Mouse (Mus musculus) thymus, postnatal 25 days (tissue): Measurements from ENCODE around the gene Snf8.
A peak's percentile ranks its signal among the peaks of the same experiment; 100 is the strongest.

ENCODE experiments used
- DNase-seq: peaks from one replicate; pipeline ENCODE4 v3.0.0; 2022

The Snf8 gene

DNA sequence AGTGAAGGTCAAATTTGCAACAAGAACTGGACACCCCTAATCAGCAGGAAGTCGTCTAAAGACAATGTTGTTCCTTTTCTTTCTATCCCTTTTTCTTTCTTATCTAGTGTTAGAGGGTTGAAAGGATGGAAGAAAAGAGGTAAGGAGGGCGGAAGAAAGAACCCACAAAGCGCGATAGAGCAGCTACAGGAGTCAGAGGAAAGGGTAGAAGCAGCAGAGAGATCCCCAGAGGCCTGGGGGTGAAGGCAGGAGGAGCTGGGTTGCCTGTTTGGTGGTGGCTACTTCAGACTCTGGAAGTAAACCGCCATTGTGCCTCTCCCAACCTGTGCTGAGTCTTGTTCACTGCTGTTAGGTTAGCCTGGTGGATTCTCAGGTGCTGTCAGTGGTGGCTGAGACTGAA lies 6.6 kb upstream of the Snf8 start:
- DNase-seq = no peak

DNA sequence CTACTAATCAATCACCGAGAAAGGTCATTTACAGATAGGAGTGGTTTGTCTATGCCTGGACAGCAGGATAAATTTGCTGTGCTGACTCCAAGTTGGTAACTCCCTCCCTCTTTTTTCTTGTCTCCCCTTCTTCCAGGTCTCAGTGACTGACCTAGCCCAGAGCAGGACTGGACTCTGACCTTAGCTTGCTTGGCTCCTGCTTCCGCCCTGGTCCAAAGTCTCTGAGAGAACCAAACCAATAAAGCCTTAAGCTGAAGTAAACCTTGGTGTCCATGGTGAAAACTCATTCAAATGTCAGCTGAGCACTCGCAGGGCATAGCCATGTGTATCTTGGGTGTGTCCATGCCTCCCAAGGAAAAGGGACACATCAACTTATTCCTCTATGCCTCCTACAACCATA lies 4.1 kb upstream of the Snf8 start:
- no peak for DNase-seq

GRCm38 (mm10) chr11:96031701-96032100 lies 3.0 kb upstream of the Snf8 start:
- DNase-seq = no peak

DNA sequence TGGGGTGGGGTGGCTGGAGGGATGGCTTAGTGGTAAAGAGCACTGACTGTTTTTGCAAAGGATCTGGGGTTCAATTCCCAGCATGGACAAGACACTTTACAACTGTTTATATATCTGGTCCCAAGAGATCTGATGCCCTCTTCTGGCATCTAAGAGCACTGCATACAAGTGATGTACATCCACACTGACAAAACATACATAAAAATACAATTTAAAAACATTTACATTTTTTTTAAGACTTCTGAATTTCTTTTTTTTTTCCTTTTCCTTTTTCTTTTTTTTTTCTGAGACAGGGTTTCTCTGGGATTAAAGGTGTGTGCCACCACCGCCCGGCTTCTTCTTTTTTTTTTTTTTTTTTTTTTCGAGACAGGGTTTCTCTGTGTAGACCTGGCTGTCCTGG lies 1.4 kb upstream of the Snf8 start:
- no peak for DNase-seq

GRCm38 (mm10) chr11:96034116-96034515 lies 569 bp upstream of the Snf8 start:
- DNase-seq = no peak

DNA sequence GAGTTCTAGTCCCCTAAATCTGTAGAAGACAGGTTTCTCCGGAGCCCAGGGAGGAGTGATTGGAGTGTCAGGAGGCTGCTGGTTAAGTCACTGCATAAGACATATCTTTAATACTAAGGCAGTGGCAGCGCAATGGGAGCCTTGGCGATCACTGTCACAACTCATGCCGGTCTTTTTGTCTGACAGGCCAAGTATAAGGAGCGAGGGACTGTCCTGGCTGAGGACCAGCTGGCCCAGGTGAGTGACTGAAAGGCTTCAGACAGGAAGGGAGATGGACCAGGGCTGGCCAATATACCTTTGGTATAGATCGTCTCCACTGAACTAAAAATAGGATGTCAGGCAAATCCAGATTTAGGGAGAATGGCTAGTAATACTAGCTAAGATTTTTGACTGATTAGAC lies 448 bp downstream of the Snf8 start:
- DNase-seq = no peak

DNA sequence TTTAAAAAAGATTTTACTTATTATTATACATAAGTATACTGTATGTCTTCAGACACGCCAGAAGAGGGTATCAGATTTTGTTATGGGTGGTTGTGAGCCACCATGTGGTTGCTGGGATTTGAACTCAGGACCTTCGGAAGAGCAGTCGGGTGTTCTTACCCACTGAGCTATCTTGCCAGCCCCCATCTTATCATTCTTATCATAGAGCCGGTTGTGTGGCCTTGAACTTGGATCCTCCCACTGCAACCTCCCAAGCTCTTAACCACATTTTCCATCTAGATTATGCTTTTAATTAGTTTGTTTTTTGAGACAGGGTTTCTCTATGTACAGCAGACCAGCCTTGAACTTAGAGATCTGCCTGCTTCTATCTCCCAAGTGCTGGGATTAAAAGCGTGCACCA lies 2.8 kb downstream of the Snf8 start:
- DNase-seq = no peak

DNA sequence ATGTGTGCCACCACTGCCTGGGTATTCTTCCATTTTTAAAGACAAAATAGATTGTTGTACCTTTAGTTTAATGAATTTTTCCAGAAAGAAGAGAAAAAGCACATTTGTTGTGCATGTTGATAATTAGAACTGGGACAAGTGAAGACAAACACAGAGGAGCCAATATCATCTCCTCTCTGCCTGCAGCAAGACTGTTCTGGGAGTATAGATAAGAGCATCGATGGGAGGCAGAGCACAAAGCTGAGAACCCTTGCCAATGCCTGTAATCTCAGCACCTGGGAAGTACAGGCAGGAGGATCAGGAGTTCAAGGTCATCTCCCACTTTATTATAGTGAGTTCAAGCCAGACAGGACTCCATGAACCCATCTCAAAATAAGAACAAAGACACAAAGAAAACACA lies 3.9 kb downstream of the Snf8 start:
- DNase-seq = no peak

DNA sequence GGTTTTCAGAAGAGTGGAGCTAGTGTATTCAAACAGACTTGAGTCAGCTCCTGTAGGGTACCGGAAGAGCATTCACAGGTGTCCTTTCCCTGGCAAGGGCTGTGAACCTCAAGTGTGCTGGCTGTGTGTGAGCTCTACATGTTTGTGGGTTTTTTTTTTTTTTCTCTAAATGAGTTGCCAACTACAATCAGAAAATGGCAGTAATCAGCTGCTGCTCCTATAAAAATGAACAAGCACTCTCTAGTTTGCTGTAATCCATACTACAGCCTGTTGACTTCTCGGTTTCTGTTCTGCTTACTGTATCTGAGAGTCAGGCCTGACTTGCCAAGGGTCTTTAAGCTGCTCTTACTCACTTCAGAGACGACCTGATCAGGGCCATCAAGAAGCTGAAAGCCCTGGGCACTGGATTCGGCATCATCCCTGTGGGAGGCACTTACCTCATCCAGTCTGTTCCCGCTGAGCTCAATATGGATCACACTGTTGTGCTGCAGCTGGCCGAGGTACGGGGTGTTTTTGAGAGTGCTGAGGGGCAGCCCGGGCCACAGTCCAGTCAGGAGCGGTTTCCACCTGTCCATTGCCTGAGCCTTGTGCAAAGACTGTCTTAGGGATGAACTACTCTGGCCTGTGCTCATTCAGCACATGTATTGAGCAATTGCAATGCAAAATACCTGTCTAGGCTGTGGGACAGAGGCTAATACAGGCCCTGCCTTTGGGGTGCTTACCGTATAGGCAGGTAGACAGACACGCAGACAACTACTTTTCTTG lies 10.3 kb downstream of the Snf8 start:
- DNase-seq = no peak

DNA sequence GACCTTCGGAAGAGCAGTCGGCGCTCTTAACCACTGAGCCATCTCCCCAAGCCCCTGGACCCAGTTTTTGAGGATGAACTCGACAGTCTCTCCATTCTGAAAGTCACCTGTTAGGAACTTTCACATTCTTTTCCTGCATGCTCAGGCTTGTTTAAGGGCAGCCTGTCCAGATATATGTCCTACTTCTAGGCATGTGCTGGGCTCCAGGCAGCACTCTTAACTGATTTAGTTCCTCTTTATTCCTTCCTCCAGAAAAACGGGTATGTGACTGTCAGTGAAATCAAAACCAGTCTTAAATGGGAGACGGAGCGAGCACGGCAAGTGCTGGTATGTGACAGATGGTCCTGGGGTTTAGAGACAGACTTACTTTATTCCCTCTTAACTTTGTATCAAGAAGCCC lies 11.3 kb downstream of the Snf8 start:
- DNase-seq = no peak

GRCm38 (mm10) chr11:96046793-96047192 lies 12.1 kb downstream of the Snf8 start:
- no peak for DNase-seq

DNA sequence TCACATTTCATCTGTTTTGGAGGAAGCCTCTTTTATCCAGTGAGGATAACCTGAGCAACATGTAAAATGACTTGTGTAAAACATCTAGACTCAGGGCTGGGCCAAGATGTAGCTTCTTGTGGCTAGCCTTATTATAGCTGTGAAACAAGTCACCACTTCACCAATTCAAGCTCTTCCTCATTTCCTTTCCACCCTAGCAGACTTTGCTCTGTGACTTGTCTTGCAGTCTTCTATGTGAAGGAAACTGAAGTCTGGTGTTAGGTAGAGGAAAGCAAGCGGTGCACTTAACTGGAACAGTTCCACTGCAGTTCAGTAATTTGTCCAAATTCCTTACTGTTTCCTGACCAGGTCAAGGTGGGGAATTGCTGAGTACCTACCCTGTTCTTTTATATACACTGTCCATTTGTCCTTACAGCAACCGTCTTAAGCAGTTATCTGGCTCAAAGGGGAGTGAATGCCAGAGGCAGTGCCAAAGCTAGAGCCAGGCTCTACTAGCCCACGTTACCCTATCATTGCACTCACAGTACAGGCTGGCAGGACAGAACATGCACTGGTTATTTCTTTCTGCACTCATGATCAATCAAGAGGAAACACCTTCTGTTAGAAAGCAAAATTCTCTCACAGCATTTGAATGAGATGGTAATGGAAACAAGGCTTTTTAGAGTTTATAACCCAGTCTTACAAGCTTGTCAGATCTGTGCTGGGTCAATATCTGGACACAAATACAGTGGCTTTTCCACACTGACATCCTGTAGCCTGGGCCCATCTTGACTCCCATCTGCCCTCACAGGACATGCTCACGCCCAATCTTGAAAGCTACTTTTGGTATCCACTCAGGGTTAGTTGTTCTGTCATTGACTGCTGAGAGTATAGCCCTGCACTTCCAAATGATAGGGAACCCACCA lies 13.0 kb downstream of the Snf8 start:
- DNase-seq = no peak

DNA sequence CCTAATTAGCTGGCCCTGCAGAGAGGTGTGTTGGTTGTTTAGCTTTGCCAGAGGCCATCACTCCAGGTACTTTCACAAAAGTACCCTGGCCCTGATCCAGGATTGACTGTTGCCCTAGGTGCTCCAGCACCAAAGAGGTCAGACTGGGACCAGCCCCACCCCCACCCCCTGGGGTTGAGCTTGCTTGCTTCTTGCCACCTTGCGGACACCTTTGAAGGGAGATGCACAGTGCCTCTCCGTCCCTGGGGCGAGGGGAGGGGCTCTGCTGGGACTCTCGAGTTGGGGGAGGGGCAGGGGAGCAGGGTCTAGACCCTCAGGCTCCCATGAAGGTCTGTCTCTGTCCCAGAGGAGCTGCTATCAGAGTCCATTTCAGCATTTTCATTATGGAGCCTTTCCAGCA lies 15.3 kb downstream of the Snf8 start:
- DNase-seq = no peak

DNA sequence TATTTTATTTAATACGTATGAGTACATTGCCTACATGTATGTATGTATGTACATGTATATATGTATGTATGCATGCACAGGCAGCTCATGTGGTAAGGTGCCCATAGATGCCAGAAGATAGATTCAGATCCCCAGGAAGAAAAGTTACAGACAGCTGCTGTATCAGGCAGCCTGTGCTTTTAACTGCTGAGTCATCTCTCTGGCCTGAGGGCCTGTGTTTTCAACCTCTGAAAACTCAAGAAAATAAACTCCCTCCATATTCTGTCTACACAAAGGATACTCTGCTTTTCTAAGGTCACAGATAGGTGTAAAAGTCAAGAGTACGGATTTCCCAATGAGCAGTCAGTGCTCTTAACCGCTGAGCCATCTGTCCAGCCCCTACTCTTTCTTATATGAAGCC lies 16.2 kb downstream of the Snf8 start:
- no peak for DNase-seq

DNA sequence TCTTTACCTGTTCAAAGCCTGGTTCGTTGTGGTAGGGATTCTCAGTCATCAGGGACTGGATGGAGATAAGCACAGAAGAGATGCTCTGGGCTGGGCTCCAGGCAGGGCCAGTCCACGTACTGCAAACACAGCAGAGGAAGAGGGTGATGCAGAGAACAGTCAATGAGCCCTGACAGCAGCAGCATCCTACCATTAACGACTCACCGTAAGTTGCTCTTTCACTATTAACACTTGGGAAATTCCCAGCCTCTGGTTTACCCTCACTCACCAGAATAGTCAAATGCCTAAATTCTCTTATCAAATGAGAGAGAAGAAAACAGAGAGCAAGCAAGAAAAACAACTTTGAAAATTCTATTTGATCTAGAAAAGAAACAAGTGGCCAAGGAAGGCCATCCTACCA lies 23.6 kb downstream of the Snf8 start:
- DNase-seq = no peak

DNA sequence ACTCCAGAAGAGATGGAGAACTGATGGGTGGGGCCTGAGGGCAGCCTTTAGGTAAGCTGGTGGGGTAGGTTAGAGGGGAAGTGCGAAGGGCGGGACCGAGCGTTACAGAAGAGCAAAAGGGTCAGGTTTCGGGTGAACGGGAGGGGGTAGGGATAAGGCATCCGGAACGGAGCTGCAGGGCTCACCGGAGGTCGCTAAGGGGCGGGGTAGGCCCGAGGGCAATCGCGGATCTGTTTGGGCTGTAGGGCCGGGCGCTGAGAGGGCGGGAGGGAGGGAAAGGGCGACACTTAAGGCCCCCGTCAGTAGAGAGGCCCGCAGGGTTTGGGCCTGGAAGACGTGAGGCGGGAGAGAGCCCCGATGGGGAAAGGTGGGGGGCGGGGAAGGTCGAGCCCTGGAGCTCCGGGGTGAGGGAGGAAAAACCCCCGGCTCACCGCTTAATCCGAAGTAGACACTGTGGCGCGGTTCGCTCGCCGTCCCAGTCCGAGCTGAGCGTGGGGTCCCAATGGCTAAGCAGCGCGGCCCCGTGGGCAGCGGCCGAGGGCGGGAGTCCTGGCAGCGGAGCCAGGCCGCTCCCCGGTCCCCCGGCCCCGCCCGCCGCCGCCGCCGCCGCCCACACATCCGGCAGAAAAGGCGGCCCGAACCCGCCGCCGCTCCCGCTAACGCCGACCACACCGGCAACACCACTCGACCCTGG lies 30.0 kb downstream of the Snf8 start:
- DNase-seq = peak; percentile 64

DNA sequence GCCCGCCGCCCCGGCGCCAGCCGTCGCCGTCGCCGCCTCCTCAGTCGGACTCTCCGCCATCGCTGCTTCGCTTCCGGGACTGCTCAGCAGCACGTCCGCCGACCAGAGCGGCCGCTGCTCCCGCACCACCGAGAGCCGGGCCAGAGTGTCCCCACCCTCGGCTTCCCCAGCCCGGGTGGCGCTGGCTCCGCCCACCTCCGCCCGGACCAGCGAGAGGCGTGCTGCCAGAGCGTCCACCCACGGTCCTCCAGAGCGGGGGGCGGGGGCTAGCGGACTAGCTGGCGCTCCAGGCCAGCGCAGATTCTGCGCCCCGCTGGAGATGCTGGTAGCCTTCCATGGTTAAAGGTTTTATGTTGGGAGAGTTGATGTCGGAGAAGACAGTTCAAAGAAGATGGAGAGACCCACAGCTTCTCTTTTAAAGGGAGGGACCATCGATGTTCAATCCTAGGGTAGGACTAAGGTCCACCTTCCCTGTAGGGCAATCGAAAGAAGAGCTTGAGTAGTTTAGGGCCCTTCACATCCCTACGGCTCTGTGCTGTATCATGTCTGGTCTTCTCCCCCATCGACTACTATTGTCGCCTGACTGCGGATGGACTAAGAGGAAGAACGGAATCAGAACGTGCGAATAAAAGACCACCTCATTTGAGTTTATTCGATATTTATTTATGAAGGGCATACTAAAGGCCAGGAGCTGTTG lies 30.7 kb downstream of the Snf8 start, which contains the start of gene Ube2z:
Gene Ube2z (minus strand): TSS at position 174 of the 697 bp plus-strand sequence.
- DNase-seq = peak; percentile 97

GRCm38 (mm10) chr11:96068231-96068630 lies 33.5 kb downstream of the Snf8 start:
- DNase-seq = no peak

DNA sequence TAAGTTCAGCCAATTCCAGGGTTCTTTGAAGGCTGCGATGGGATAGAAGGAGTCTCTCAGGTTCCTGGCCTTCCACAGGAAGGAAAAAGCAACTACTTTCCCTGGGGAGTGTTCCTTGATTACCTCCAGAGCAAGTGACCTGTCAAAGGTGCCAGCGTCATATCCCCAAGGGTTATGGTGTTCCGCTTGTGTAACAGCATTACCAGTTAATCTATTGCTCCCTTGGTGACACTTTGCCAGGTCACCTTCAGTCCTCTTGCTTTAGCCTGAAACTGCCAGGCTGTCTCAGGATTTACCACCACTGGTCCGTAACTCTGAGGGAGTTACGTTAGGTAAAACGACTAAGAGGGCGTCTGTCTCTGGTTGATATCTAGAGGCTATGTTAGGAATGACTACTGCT lies 35.7 kb downstream of the Snf8 start:
- no peak for DNase-seq

GRCm38 (mm10) chr11:96071013-96071412 lies 36.3 kb downstream of the Snf8 start:
- no peak for DNase-seq

- DNase-seq = no peak
Observed at GRCm38 (mm10) chr11:96073295-96073993, 38.8 kb downstream of the Snf8 start.
